Mouse (Mus musculus) myocyte (in vitro differentiated cells): ENCODE measurements at regions not wholly inside any gene's neighbourhood (a gene's known extent, or its start where the extent isn't known, plus 50 kb on each side); places are given as distances from the start of the nearest gene placed in this dataset.

Source experiments
- E2F4 ChIP-seq: IDR thresholded peaks from one replicate; pipeline ENCODE4 v1.6.1; 2011; ENCODE audit warnings: mild to moderate bottlenecking, control low read depth, moderate library complexity; ENCODE audit not compliant: insufficient read depth
- MAX ChIP-seq: IDR thresholded peaks from one replicate; pipeline ENCODE4 v1.6.1; 2011; ENCODE audit warnings: low read depth, mild to moderate bottlenecking, control low read depth
- TCF12 ChIP-seq: IDR thresholded peaks from one replicate; pipeline ENCODE4 v1.6.1; 2011; ENCODE audit warnings: mild to moderate bottlenecking, control low read depth; ENCODE audit not compliant: poor library complexity, insufficient read depth, severe bottlenecking

DNA sequence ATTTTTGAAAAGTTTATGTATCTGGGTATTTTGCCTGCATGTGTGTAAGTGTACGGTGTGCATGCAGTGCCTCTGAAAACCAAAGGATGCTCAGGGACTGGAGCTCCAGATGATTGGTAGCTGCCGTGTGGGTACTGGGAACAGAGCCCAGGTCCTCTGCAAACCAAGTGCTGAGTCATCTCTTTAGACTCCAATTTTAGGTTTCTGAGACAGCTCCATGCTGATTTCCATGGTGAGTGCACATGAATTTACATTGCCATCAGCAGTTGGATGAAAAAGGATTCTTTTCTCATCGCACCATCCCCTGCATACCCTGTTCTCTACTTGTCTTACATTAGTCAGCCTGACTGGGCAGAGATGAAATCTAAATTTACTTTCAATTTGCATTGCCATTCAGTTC, 122.1 kb upstream of the Otogl start:
- TF ChIP-seq E2F4, result no peak
- TF ChIP-seq TCF12, result no peak
- no peak for TF ChIP-seq MAX
